Mouse (Mus musculus): ENCODE data around the gene Cdc42bpb. TPM values are rescaled to one million over a fixed set of nuclear protein-coding genes. Genes with fewer than 3 reads are reported as not detected.

Gene Cdc42bpb
- polyA plus RNA-seq, 1 experiment from 2014 or later: 48.1 TPM

GRCm38 (mm10) chr12:111321832-111322231, 55.7 kb downstream of the Cdc42bpb start:
- 78% methylated on average over 13 of the region's 13 CpGs for WGBS
- DNase-seq (ENCODE audit: low spot score) (no peak), ATAC-seq (ENCODE audit: low FRiP score) (no peak)
- H3K4me3 ChIP-seq (replicated peaks; ENCODE audit: low read length): no peak overlapping the region
- peaks cover 100% of the 10 kb centered on the region for H3K36me3 ChIP-seq (replicated peaks; ENCODE audit: control insufficient read depth, insufficient read depth)
- H3K4me1 ChIP-seq (replicated peaks; ENCODE audit: control insufficient read depth, insufficient read depth, low read length): no peaks in the 10 kb centered on the region
- no peaks in the 10 kb centered on the region for H3K9me3 ChIP-seq (ENCODE audit: control insufficient read depth, low read length)
- H3K27ac ChIP-seq: no peak overlapping the region
- no peaks in the 10 kb centered on the region for H3K27me3 ChIP-seq (ENCODE audit: control insufficient read depth, insufficient read depth, low read length)
- H3K4me2 ChIP-seq (replicated peaks): no peak overlapping the region
- H3K9ac ChIP-seq: no peak overlapping the region

- Histone ChIP-seq H3K27ac (no peak overlapping the region), H3K9me3 (ENCODE audit: control insufficient read depth, low read length) (no peaks in the 10 kb centered on the region), H3K4me3 (replicated peaks; ENCODE audit: low read length) (no peak overlapping the region), H3K9ac (no peak overlapping the region), H3K4me1 (replicated peaks; ENCODE audit: control insufficient read depth, insufficient read depth, low read length) (no peaks in the 10 kb centered on the region), H3K4me2 (replicated peaks) (no peak overlapping the region), H3K27me3 (ENCODE audit: control insufficient read depth, insufficient read depth, low read length) (no peaks in the 10 kb centered on the region), H3K36me3 (replicated peaks; ENCODE audit: control insufficient read depth, insufficient read depth) (peaks cover 100% of the 10 kb centered on the region)
- WGBS: 84% methylated on average over 12 of the region's 12 CpGs
- ATAC-seq (ENCODE audit: low FRiP score): no peak
- DNase-seq (ENCODE audit: low spot score): no peak
These were observed 57.0 kb downstream of the Cdc42bpb start for GRCm38 (mm10) chr12:111320549-111320948.

- no peak overlapping the region for H3K9ac ChIP-seq
- ATAC-seq (ENCODE audit: low FRiP score) (no peak), DNase-seq (ENCODE audit: low spot score) (no peak)
- 92% methylated on average over 9 of the region's 9 CpGs for WGBS
- H3K27ac ChIP-seq: no peak overlapping the region
- no peak overlapping the region for H3K4me2 ChIP-seq (replicated peaks)
- H3K4me3 ChIP-seq (replicated peaks; ENCODE audit: low read length): no peak overlapping the region
- H3K4me1 ChIP-seq (replicated peaks; ENCODE audit: control insufficient read depth, insufficient read depth, low read length): no peaks in the 10 kb centered on the region
- H3K27me3 ChIP-seq (ENCODE audit: control insufficient read depth, insufficient read depth, low read length): no peaks in the 10 kb centered on the region
- peaks cover 100% of the 10 kb centered on the region for H3K36me3 ChIP-seq (replicated peaks; ENCODE audit: control insufficient read depth, insufficient read depth)
- H3K9me3 ChIP-seq (ENCODE audit: control insufficient read depth, low read length): no peaks in the 10 kb centered on the region
These were observed 59.8 kb downstream of the Cdc42bpb start for GRCm38 (mm10) chr12:111317694-111318093.

- Histone ChIP-seq H3K9ac (no peak overlapping the region), H3K36me3 (replicated peaks; ENCODE audit: control insufficient read depth, insufficient read depth) (peaks cover 100% of the 10 kb centered on the region), H3K9me3 (ENCODE audit: control insufficient read depth, low read length) (no peaks in the 10 kb centered on the region), H3K27me3 (ENCODE audit: control insufficient read depth, insufficient read depth, low read length) (no peaks in the 10 kb centered on the region), H3K4me2 (replicated peaks) (no peak overlapping the region), H3K4me1 (replicated peaks; ENCODE audit: control insufficient read depth, insufficient read depth, low read length) (no peaks in the 10 kb centered on the region), H3K27ac (no peak overlapping the region), H3K4me3 (replicated peaks; ENCODE audit: low read length) (no peak overlapping the region)
- WGBS: 97% methylated on average over 7 of the region's 7 CpGs
- ATAC-seq (ENCODE audit: low FRiP score) (no peak), DNase-seq (ENCODE audit: low spot score) (no peak)
These were observed 63.2 kb downstream of the Cdc42bpb start for GRCm38 (mm10) chr12:111314273-111314672.

GRCm38 (mm10) chr12:111311775-111312174, 65.7 kb downstream of the Cdc42bpb start:
- no peak for DNase-seq (ENCODE audit: low spot score)
- no peak overlapping the region for H3K4me3 ChIP-seq (replicated peaks; ENCODE audit: low read length)
- no peaks in the 10 kb centered on the region for H3K4me1 ChIP-seq (replicated peaks; ENCODE audit: control insufficient read depth, insufficient read depth, low read length)
- 96% methylated on average over 10 of the region's 10 CpGs for WGBS
- no peak overlapping the region for H3K4me2 ChIP-seq (replicated peaks)
- H3K9me3 ChIP-seq (ENCODE audit: control insufficient read depth, low read length): no peaks in the 10 kb centered on the region
- no peak overlapping the region for H3K27ac ChIP-seq
- H3K36me3 ChIP-seq (replicated peaks; ENCODE audit: control insufficient read depth, insufficient read depth): peaks cover 97% of the 10 kb centered on the region
- ATAC-seq (ENCODE audit: low FRiP score): no peak
- H3K9ac ChIP-seq: no peak overlapping the region
- no peaks in the 10 kb centered on the region for H3K27me3 ChIP-seq (ENCODE audit: control insufficient read depth, insufficient read depth, low read length)

- Histone ChIP-seq H3K4me3 (replicated peaks; ENCODE audit: low read length) (no peak overlapping the region), H3K27me3 (ENCODE audit: control insufficient read depth, insufficient read depth, low read length) (no peaks in the 10 kb centered on the region), H3K36me3 (replicated peaks; ENCODE audit: control insufficient read depth, insufficient read depth) (peaks cover 97% of the 10 kb centered on the region), H3K9ac (no peak overlapping the region), H3K4me1 (replicated peaks; ENCODE audit: control insufficient read depth, insufficient read depth, low read length) (no peaks in the 10 kb centered on the region), H3K9me3 (ENCODE audit: control insufficient read depth, low read length) (no peaks in the 10 kb centered on the region), H3K27ac (no peak overlapping the region), H3K4me2 (replicated peaks) (no peak overlapping the region)
- WGBS: 91% methylated on average over 14 of the region's 14 CpGs
- ATAC-seq (ENCODE audit: low FRiP score) (no peak), DNase-seq (ENCODE audit: low spot score) (no peak)
These were observed 67.6 kb downstream of the Cdc42bpb start for GRCm38 (mm10) chr12:111309931-111310330.

- no peak overlapping the region for H3K4me3 ChIP-seq (replicated peaks; ENCODE audit: low read length)
- no peak overlapping the region for H3K27ac ChIP-seq
- no peak overlapping the region for H3K9ac ChIP-seq
- H3K27me3 ChIP-seq (ENCODE audit: control insufficient read depth, insufficient read depth, low read length): no peaks in the 10 kb centered on the region
- no peak for ATAC-seq (ENCODE audit: low FRiP score)
- H3K9me3 ChIP-seq (ENCODE audit: control insufficient read depth, low read length): no peaks in the 10 kb centered on the region
- H3K4me2 ChIP-seq (replicated peaks): no peak overlapping the region
- no peak for DNase-seq (ENCODE audit: low spot score)
- H3K4me1 ChIP-seq (replicated peaks; ENCODE audit: control insufficient read depth, insufficient read depth, low read length): no peaks in the 10 kb centered on the region
- 81% methylated on average over 12 of the region's 12 CpGs for WGBS
- peaks cover 97% of the 10 kb centered on the region for H3K36me3 ChIP-seq (replicated peaks; ENCODE audit: control insufficient read depth, insufficient read depth)
These were observed 68.3 kb downstream of the Cdc42bpb start for GRCm38 (mm10) chr12:111309256-111309655.

- no peak for DNase-seq (ENCODE audit: low spot score)
- no peaks in the 10 kb centered on the region for H3K4me1 ChIP-seq (replicated peaks; ENCODE audit: control insufficient read depth, insufficient read depth, low read length)
- H3K27ac ChIP-seq: no peak overlapping the region
- H3K9me3 ChIP-seq (ENCODE audit: control insufficient read depth, low read length): no peaks in the 10 kb centered on the region
- H3K4me3 ChIP-seq (replicated peaks; ENCODE audit: low read length): no peak overlapping the region
- H3K27me3 ChIP-seq (ENCODE audit: control insufficient read depth, insufficient read depth, low read length): no peaks in the 10 kb centered on the region
- H3K9ac ChIP-seq: no peak overlapping the region
- peaks cover 97% of the 10 kb centered on the region for H3K36me3 ChIP-seq (replicated peaks; ENCODE audit: control insufficient read depth, insufficient read depth)
- no peak overlapping the region for H3K4me2 ChIP-seq (replicated peaks)
- ATAC-seq (ENCODE audit: low FRiP score): no peak
- WGBS: 89% methylated on average over 8 of the region's 8 CpGs
These were observed 70.7 kb downstream of the Cdc42bpb start for GRCm38 (mm10) chr12:111306821-111307220.

GRCm38 (mm10) chr12:111303702-111304337, 73.7 kb downstream of the Cdc42bpb start:
- ATAC-seq (ENCODE audit: low FRiP score) (no peak), DNase-seq (ENCODE audit: low spot score) (no peak)
- Histone ChIP-seq H3K4me2 (replicated peaks) (no peak overlapping the region), H3K4me1 (replicated peaks; ENCODE audit: control insufficient read depth, insufficient read depth, low read length) (no peaks in the 10 kb centered on the region), H3K9ac (no peak overlapping the region), H3K27me3 (ENCODE audit: control insufficient read depth, insufficient read depth, low read length) (no peaks in the 10 kb centered on the region), H3K36me3 (replicated peaks; ENCODE audit: control insufficient read depth, insufficient read depth) (peaks cover 93% of the 10 kb centered on the region), H3K9me3 (ENCODE audit: control insufficient read depth, low read length) (no peaks in the 10 kb centered on the region), H3K27ac (no peak overlapping the region), H3K4me3 (replicated peaks; ENCODE audit: low read length) (no peak overlapping the region)
- WGBS: 93% methylated on average over 8 of the region's 8 CpGs

- Histone ChIP-seq H3K4me2 (replicated peaks) (no peak overlapping the region), H3K4me1 (replicated peaks; ENCODE audit: control insufficient read depth, insufficient read depth, low read length) (no peaks in the 10 kb centered on the region), H3K36me3 (replicated peaks; ENCODE audit: control insufficient read depth, insufficient read depth) (peaks cover 96% of the 10 kb centered on the region), H3K9me3 (ENCODE audit: control insufficient read depth, low read length) (no peaks in the 10 kb centered on the region), H3K27ac (no peak overlapping the region), H3K27me3 (ENCODE audit: control insufficient read depth, insufficient read depth, low read length) (no peaks in the 10 kb centered on the region), H3K9ac (no peak overlapping the region), H3K4me3 (replicated peaks; ENCODE audit: low read length) (no peak overlapping the region)
- DNase-seq (ENCODE audit: low spot score): no peak
- ATAC-seq (ENCODE audit: low FRiP score): no peak
- 95% methylated on average over 14 of the region's 14 CpGs for WGBS
These were observed 75.5 kb downstream of the Cdc42bpb start for GRCm38 (mm10) chr12:111302018-111302345.
